Mouse (Mus musculus): ENCODE results near the gene Zfp831.

- TF ChIP-seq CTCF (conservative IDR thresholded peaks at IDR 0.05; ENCODE audit: insufficient read depth, insufficient read length, low read depth, low read length) (no peak), POLR2A (IDR thresholded peaks at IDR 0.05; ENCODE audit: low read depth, low read length) (no peak)
Measured at GRCm38 (mm10) chr2:174748381-174748780, 105.0 kb downstream of the Zfp831 start.

Measured in kidney, adult 2 months (tissue).